Mouse (Mus musculus): ENCODE data around the gene Rabepk.
A peak's percentile ranks its signal among the peaks of the same experiment; 100 is the strongest.
"Not testable (repeated sequence)": the region's sequence is repeated elsewhere in the genome, so short reads cannot be mapped to it uniquely, and the experiment has no call there.

The Rabepk gene

DNA sequence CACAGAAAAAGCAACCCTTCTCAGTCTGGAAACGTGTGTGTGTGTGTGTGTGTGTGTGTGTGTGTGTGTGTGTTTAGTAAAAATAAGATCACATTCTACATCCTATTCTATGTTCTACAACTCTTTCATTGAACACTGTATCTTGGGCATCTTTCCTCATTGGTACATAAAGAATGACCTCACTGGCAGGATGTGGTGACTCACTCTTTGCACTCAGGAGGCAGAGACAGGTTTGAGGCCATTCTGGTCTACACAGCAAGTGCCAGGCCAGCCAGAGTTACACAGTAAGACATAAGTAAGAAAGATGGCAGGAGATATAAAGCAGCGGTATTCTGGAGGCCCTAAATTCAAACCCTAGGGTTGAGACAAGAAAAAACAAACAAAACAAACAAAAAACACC, 36.8 kb downstream of the Rabepk start:
- no peak for DNase-seq (ENCODE audit: low read depth, low spot score)

DNA sequence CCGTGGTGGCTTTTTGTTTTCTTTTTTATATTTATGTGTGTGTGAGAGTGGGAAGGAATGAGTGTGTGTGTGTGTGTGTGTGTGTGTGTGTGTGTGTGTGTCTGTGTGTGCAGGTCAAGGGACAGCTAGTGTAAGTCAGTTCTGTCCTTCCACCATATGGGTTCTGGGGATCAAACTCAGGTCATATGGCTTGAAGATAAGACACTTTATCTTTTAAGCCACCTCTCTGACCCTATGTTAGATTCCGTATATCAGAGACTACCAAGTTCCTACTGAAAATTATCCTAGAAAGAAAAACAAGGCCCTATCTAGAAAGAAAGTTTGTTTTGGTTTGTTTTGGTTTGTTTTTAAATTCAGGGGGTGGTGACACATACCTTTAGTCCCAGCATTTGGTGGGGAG, 37.5 kb downstream of the Rabepk start:
- DNase-seq (ENCODE audit: low read depth, low spot score), result no peak

DNA sequence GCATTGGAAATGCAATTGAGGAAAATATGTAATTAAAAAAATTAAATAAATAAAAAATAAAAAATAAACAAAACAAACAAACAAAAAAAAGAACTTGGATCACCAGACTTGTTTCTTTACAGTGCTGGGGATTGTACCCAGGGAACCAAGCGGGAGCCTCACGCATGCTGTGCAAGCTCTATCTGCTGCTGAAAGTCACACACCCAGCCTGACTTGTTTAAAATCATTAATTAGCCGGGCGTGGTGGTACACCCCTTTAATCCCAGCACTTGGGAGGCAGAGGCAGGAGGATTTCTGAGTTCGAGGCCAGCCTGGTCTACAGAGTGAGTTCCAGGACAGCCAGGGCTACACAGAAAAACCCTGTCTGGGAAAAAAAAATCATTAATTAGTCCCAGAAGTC, 38.4 kb downstream of the Rabepk start:
- not testable (repeated sequence) for DNase-seq (ENCODE audit: low read depth, low spot score)

DNA sequence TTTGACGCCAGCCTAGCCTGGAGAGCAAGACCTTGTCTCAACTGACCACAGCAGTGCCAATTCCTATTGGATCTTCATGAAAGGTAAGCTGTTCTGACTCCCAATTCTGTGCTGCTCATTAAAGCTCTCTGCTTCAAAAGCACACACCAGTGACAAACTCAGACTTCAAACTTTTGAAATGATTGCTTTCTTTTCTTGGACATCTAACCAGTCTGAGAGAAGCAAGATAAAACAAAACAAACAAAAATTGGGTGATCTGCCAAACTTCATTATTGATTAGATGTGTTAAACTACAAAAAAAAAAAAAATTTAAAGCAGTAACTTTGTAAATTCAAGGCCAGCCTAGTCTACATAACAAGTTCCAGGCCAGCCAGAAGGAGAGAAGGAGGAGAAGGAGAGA, 42.4 kb downstream of the Rabepk start:
- no peak for DNase-seq (ENCODE audit: low read depth, low spot score)

GRCm38 (mm10) chr2:34754551-34755358, 45.0 kb downstream of the Rabepk start, which contains the start of gene Gapvd1:
TSS of gene Gapvd1 (minus strand) at chr2:34755232.
- no peak for DNase-seq (ENCODE audit: low read depth, low spot score)

GRCm38 (mm10) chr2:34753811-34754550, 45.7 kb downstream of the Rabepk start:
- DNase-seq (ENCODE audit: low read depth, low spot score), result peak; percentile 76

GRCm38 (mm10) chr2:34750245-34750644, 49.5 kb downstream of the Rabepk start:
- no peak for DNase-seq (ENCODE audit: low read depth, low spot score)

GRCm38 (mm10) chr2:34748479-34748878, 51.2 kb downstream of the Rabepk start:
- no peak for DNase-seq (ENCODE audit: low read depth, low spot score)

DNA sequence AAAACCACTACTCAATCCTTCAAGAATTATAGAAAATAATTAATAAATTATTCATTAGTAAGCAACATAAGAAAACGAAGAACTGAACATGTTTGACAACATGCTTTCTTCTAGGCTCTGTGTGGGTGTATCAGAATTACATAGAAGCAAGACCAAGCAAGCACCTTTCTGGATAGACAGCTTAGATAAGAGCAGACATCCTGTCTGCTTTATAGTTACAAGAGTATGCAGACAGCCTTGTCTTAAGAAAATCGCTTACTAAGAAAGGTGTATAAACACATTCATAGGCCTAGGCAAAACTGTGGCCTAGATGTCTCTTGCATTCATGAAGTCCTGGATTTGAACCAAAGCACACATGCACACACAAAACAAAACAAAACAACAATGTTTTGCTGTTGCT, 54.0 kb downstream of the Rabepk start:
- no peak for DNase-seq (ENCODE audit: low read depth, low spot score)

GRCm38 (mm10) chr2:34744476-34744875, 55.2 kb downstream of the Rabepk start:
- DNase-seq (ENCODE audit: low read depth, low spot score), result no peak

- no peak for DNase-seq (ENCODE audit: low read depth, low spot score)
These were observed 57.0 kb downstream of the Rabepk start for GRCm38 (mm10) chr2:34742675-34743074.

DNA sequence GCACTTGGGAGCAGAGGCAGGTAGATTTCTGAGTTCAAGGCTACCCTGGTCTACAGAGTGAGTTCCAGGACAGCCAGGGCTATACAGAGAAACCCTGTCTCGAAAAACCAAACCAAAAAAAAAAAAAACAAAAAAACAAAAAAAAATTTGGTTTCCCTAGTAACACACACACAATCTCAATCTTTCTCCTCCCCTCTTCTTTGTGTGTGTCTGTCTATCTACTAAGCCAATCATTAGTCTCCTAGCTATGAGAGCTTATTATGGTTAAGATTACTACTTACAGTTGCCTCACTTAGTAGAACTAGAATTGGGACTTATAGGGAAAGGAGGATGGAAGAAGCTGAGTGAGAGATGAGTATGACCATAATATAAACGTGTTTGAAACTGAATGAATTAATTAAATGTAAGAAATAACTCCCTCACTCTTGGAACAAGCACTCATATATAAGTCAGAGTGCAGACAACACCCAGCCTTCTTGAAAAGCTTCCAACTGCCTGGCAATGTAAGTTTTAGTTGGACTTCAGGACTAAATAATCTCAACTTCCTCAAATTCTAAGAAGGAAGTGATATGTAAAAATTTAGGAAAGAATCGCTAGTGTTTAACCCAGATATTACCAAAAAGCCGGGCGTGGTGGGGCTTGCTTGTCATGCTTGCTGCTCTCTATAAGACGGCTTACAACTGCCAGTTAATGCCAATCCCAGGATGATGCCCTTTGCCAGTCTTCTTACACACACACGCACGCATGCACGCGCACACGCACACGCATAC, 58.1 kb downstream of the Rabepk start:
- DNase-seq (ENCODE audit: low read depth, low spot score), result no peak

- peak; percentile 69 for DNase-seq (ENCODE audit: low read depth, low spot score)
These were observed 59.9 kb downstream of the Rabepk start for GRCm38 (mm10) chr2:34739684-34740391.

GRCm38 (mm10) chr2:34737911-34738310, 61.8 kb downstream of the Rabepk start:
- DNase-seq (ENCODE audit: low read depth, low spot score), result no peak

DNA sequence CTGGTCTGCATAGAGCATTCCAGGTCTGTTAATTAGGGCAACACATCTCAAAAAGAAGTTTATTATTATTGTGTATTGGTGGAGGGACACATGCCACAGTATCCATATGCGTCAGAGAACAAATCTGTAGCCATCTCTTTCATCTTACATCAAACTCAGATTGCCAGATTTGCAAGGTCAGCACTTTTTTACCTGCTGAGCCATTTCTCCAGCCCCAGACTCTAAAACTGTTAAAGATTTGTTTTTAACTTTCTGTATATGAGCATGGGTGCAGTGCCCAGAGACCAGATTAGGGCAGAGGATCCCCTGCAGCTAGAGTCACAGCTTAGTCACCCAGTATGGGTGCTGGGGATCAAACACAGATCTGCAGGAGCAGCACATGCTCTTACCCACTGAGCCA, 63.1 kb downstream of the Rabepk start:
- DNase-seq (ENCODE audit: low read depth, low spot score), result no peak
